Mouse (Mus musculus) cerebellum, adult 2 months (tissue): Measurements from ENCODE around the gene Gcm2. TPM values are rescaled to one million over a fixed set of nuclear protein-coding genes. Genes with fewer than 3 reads are reported as not detected.

Experiments
- DNase-seq, 2 experiments: peaks; one replicate each; pipeline ENCODE4 v3.0.0; 2021
- H3K27ac ChIP-seq: fragments of 200-500 bp; 2 replicates; pipeline ENCODE4 v1.5.1; 2012; ENCODE audit warnings: low read length, control low read depth, inconsistent platforms; ENCODE audit not compliant: insufficient read depth
- H3K27me3 ChIP-seq: fragments of 200-500 bp; 2 replicates; pipeline ENCODE4 v1.6.1; 2012; ENCODE audit warnings: inconsistent platforms, mild to moderate bottlenecking, low read length, moderate library complexity; ENCODE audit not compliant: control insufficient read depth, insufficient read depth
- H3K4me1 ChIP-seq: fragments of 200-500 bp; 2 replicates; pipeline ENCODE4 v1.6.1; 2011; ENCODE audit warnings: low read length; ENCODE audit not compliant: control insufficient read depth, insufficient read depth
- H3K4me3 ChIP-seq: fragments of 200-500 bp; replicated peaks from 2 replicates; pipeline ENCODE3; 2011; ENCODE audit warnings: mild to moderate bottlenecking, low read depth, low read length, control low read depth; ENCODE audit not compliant: insufficient read depth
- CTCF ChIP-seq: fragments of 200-500 bp; IDR thresholded peaks from 2 replicates; pipeline ENCODE4 v1.5.1; 2011; ENCODE audit warnings: low read depth, mild to moderate bottlenecking, control low read depth, low read length, moderate library complexity, borderline replicate concordance; ENCODE audit not compliant: insufficient read depth
- POLR2A ChIP-seq: fragments of 200-500 bp; IDR thresholded peaks from 2 replicates; pipeline ENCODE4 v1.6.1; 2011; ENCODE audit warnings: low read length, control low read depth, borderline replicate concordance; ENCODE audit not compliant: insufficient read depth
- WGBS: fragments of 180-500 bp; shearing (Covaris S2); methylation state at CpG from one replicate; pipeline ENCODE4 v1.1.7; 2018; 5-methylcytosine and 5-hydroxymethylcytosine counted together
- polyA plus RNA-seq: library from polyadenylated mRNA; depleted of rRNA; stranded (reverse); fragments of >200 nt; gene quantifications from 2 replicates; pipeline ENCODE4 v1.2.3, GENCODE M21; 2012; rRNA removed

Gcm2 gene
- polyA plus RNA-seq, 1 experiment: not detected

GRCm38 (mm10) chr13:41078690-41079420 lies 32.0 kb downstream of the Gcm2 start:
- H3K4me1 ChIP-seq: no peaks in the 10 kb centered on the region
- TF ChIP-seq POLR2A (no peak), CTCF (no peak)
- no peak overlapping the region for H3K4me3 ChIP-seq
- WGBS: 13% methylated on average over 18 of the region's 24 CpGs
- no peaks in the 10 kb centered on the region for H3K27me3 ChIP-seq
- DNase-seq: no peak
- H3K27ac ChIP-seq: no peak overlapping the region

- no peak for TF ChIP-seq POLR2A
- TF ChIP-seq CTCF: no peak
- WGBS: 74% methylated on average over 9 of the region's 9 CpGs
- H3K27ac ChIP-seq: no peak overlapping the region
- no peaks in the 10 kb centered on the region for H3K27me3 ChIP-seq
- DNase-seq: no peak
- no peaks in the 10 kb centered on the region for H3K4me1 ChIP-seq
- no peak overlapping the region for H3K4me3 ChIP-seq
Measured at GRCm38 (mm10) chr13:41077921-41078320, 32.9 kb downstream of the Gcm2 start.

GRCm38 (mm10) chr13:41073819-41074218 lies 37.0 kb downstream of the Gcm2 start:
- Histone ChIP-seq H3K4me1 (no peaks in the 10 kb centered on the region), H3K27me3 (no peaks in the 10 kb centered on the region), H3K27ac (no peak overlapping the region), H3K4me3 (no peak overlapping the region)
- DNase-seq: no peak
- TF ChIP-seq CTCF (no peak), POLR2A (no peak)
- WGBS: 85% methylated on average over 5 of the region's 5 CpGs

GRCm38 (mm10) chr13:41071617-41072016 lies 39.2 kb downstream of the Gcm2 start:
- no peak for DNase-seq
- Histone ChIP-seq H3K27ac (no peak overlapping the region), H3K4me1 (no peaks in the 10 kb centered on the region), H3K4me3 (no peak overlapping the region), H3K27me3 (no peaks in the 10 kb centered on the region)
- TF ChIP-seq CTCF (no peak), POLR2A (no peak)
- 60% methylated on average over 11 of the region's 11 CpGs for WGBS

GRCm38 (mm10) chr13:41067618-41068017 lies 43.2 kb downstream of the Gcm2 start:
- 95% methylated on average over 4 of the region's 4 CpGs for WGBS
- no peak overlapping the region for H3K27ac ChIP-seq
- H3K27me3 ChIP-seq: no peaks in the 10 kb centered on the region
- TF ChIP-seq CTCF (no peak), POLR2A (no peak)
- no peaks in the 10 kb centered on the region for H3K4me1 ChIP-seq
- DNase-seq: no peak
- H3K4me3 ChIP-seq: no peak overlapping the region

GRCm38 (mm10) chr13:41051965-41052364 lies 58.9 kb downstream of the Gcm2 start:
- TF ChIP-seq CTCF (no peak), POLR2A (no peak)
- Histone ChIP-seq H3K4me1 (no peaks in the 10 kb centered on the region), H3K4me3 (no peak overlapping the region), H3K27ac (no peak overlapping the region), H3K27me3 (no peaks in the 10 kb centered on the region)
- 77% methylated on average over 5 of the region's 5 CpGs for WGBS
- no peak for DNase-seq

Other genes with a start within 250 kb of the Gcm2 start
- gene Pak1ip1, start 110.0 kb downstream of the Gcm2 start, polyA plus RNA-seq: 55.1 and 57.4 TPM in 2 replicates
- 61.7 and 62.7 TPM in 2 replicates for gene Tmem14c, start 94.7 kb downstream of the Gcm2 start, polyA plus RNA-seq
- 0.43 and 0.65 TPM in 2 replicates for gene Mak, start 31.3 kb downstream of the Gcm2 start, polyA plus RNA-seq
- gene Sycp2l, start 3.3 kb upstream of the Gcm2 start, polyA plus RNA-seq: 0.05 and 0.18 TPM in 2 replicates
- 18.5 and 20.0 TPM in 2 replicates for gene Elovl2, start 109.4 kb upstream of the Gcm2 start, polyA plus RNA-seq
- gene Smim13, start 138.8 kb upstream of the Gcm2 start, polyA plus RNA-seq: 70.5 and 76.2 TPM in 2 replicates
- gene Gm17364, start 162.9 kb upstream of the Gcm2 start, polyA plus RNA-seq: not detected in 2 replicates